Mouse (Mus musculus): ENCODE results near the gene Mllt6. TPM values are rescaled to one million over a fixed set of nuclear protein-coding genes. Genes with fewer than 3 reads are reported as not detected.
"Not testable (repeated sequence)": the region's sequence is repeated elsewhere in the genome, so short reads cannot be mapped to it uniquely, and the experiment has no call there.

Mllt6 gene
- polyA plus RNA-seq, 1 experiment from 2014 or later, result 2.5 TPM

- no peak for DNase-seq (ENCODE audit: low spot score)
- no peaks in the 10 kb centered on the region for H3K9me3 ChIP-seq (replicated peaks)
- H3K27ac ChIP-seq, result peak overlapping the region; percentile 99; the same call in 1 of the 2 replicates
- 53% methylated on average over 15 of the region's 15 CpGs for WGBS
- peak overlapping the region; percentile 89 for H3K4me3 ChIP-seq
- H3K4me1 ChIP-seq, result peaks cover 44% of the 10 kb centered on the region
- no peaks in the 10 kb centered on the region for H3K27me3 ChIP-seq (ENCODE audit: low read depth, poor library complexity, severe bottlenecking)
- H3K36me3 ChIP-seq, result peaks cover 32% of the 10 kb centered on the region
These were observed 38.6 kb downstream of the Mllt6 start for GRCm38 (mm10) chr11:97701581-97702392.

GRCm38 (mm10) chr11:97702393-97702745, 39.2 kb downstream of the Mllt6 start:
- peak overlapping the region; percentile 73 for H3K27ac ChIP-seq
- H3K4me3 ChIP-seq, result peak overlapping the region; percentile 89
- no peaks in the 10 kb centered on the region for H3K27me3 ChIP-seq (ENCODE audit: low read depth, poor library complexity, severe bottlenecking)
- no peaks in the 10 kb centered on the region for H3K9me3 ChIP-seq (replicated peaks)
- H3K4me1 ChIP-seq, result peaks cover 38% of the 10 kb centered on the region
- under 1% methylated on average over 24 of the region's 24 CpGs for WGBS
- peaks cover 33% of the 10 kb centered on the region for H3K36me3 ChIP-seq
- peak; percentile 93 for DNase-seq (ENCODE audit: low spot score)

- under 1% methylated on average over 35 of the region's 35 CpGs for WGBS
- peak within 1 kb of the TSS; percentile 80 for H3K27ac ChIP-seq
- H3K27me3 ChIP-seq (ENCODE audit: low read depth, poor library complexity, severe bottlenecking), result no peaks in the 10 kb centered on the region
- peak; percentile 94 for DNase-seq (ENCODE audit: low spot score)
- peaks cover 29% of the 10 kb centered on the region for H3K4me1 ChIP-seq
- peaks cover 39% of the 10 kb centered on the region for H3K36me3 ChIP-seq
- H3K4me3 ChIP-seq, result peak within 1 kb of the TSS; percentile 89
- no peaks in the 10 kb centered on the region for H3K9me3 ChIP-seq (replicated peaks)
These were observed 40.0 kb downstream of the Mllt6 start, which contains the start of gene Psmb3 for GRCm38 (mm10) chr11:97703039-97703826. Gene Psmb3, plus strand, starts transcription at chr11:97703399.

GRCm38 (mm10) chr11:97710067-97710466, 46.9 kb downstream of the Mllt6 start:
- not testable (repeated sequence) for H3K9me3 ChIP-seq (replicated peaks); DNase-seq (ENCODE audit: low spot score); H3K27ac ChIP-seq; H3K27me3 ChIP-seq (ENCODE audit: low read depth, poor library complexity, severe bottlenecking); H3K4me3 ChIP-seq; H3K4me1 ChIP-seq
- 87% methylated on average over 2 of the region's 2 CpGs for WGBS
- peaks cover 96% of the 10 kb centered on the region for H3K36me3 ChIP-seq

- Histone ChIP-seq H3K4me1 (no peaks in the 10 kb centered on the region), H3K9me3 (replicated peaks) (no peaks in the 10 kb centered on the region), H3K4me3 (no peak overlapping the region), H3K27me3 (ENCODE audit: low read depth, poor library complexity, severe bottlenecking) (no peaks in the 10 kb centered on the region), H3K36me3 (peaks cover 98% of the 10 kb centered on the region), H3K27ac (peak overlapping the region; percentile 6; the same call in 1 of the 2 replicates)
- DNase-seq (ENCODE audit: low spot score), result no peak
- WGBS, result 81% methylated on average over 13 of the region's 13 CpGs
These were observed 48.1 kb downstream of the Mllt6 start for GRCm38 (mm10) chr11:97711200-97711900.

GRCm38 (mm10) chr11:97712286-97712685, 49.1 kb downstream of the Mllt6 start:
- 92% methylated on average over 15 of the region's 15 CpGs for WGBS
- no peak overlapping the region for H3K4me3 ChIP-seq
- peaks cover 96% of the 10 kb centered on the region for H3K36me3 ChIP-seq
- DNase-seq (ENCODE audit: low spot score), result no peak
- no peaks in the 10 kb centered on the region for H3K27me3 ChIP-seq (ENCODE audit: low read depth, poor library complexity, severe bottlenecking)
- H3K4me1 ChIP-seq, result no peaks in the 10 kb centered on the region
- no peaks in the 10 kb centered on the region for H3K9me3 ChIP-seq (replicated peaks)
- no peak overlapping the region for H3K27ac ChIP-seq

GRCm38 (mm10) chr11:97713896-97714295, 50.7 kb downstream of the Mllt6 start:
- WGBS, result 92% methylated on average over 8 of the region's 8 CpGs
- H3K27ac ChIP-seq, result no peak overlapping the region
- H3K4me3 ChIP-seq, result no peak overlapping the region
- H3K9me3 ChIP-seq (replicated peaks), result no peaks in the 10 kb centered on the region
- H3K4me1 ChIP-seq, result no peaks in the 10 kb centered on the region
- no peaks in the 10 kb centered on the region for H3K27me3 ChIP-seq (ENCODE audit: low read depth, poor library complexity, severe bottlenecking)
- DNase-seq (ENCODE audit: low spot score), result no peak
- H3K36me3 ChIP-seq, result peaks cover 96% of the 10 kb centered on the region

- no peak for DNase-seq (ENCODE audit: low spot score)
- no peaks in the 10 kb centered on the region for H3K9me3 ChIP-seq (replicated peaks)
- 96% methylated on average over 3 of the region's 3 CpGs for WGBS
- no peak overlapping the region for H3K27ac ChIP-seq
- H3K4me3 ChIP-seq, result no peak overlapping the region
- H3K27me3 ChIP-seq (ENCODE audit: low read depth, poor library complexity, severe bottlenecking), result no peaks in the 10 kb centered on the region
- H3K4me1 ChIP-seq, result no peaks in the 10 kb centered on the region
- H3K36me3 ChIP-seq, result peaks cover 96% of the 10 kb centered on the region
These were observed 51.1 kb downstream of the Mllt6 start for GRCm38 (mm10) chr11:97714356-97714755.

GRCm38 (mm10) chr11:97714784-97715760, 51.9 kb downstream of the Mllt6 start:
- WGBS, result 94% methylated on average over 14 of the region's 14 CpGs
- Histone ChIP-seq H3K36me3 (peaks cover 98% of the 10 kb centered on the region), H3K27me3 (ENCODE audit: low read depth, poor library complexity, severe bottlenecking) (no peaks in the 10 kb centered on the region), H3K27ac (no peak overlapping the region), H3K9me3 (replicated peaks) (no peaks in the 10 kb centered on the region), H3K4me3 (no peak overlapping the region), H3K4me1 (no peaks in the 10 kb centered on the region)
- no peak for DNase-seq (ENCODE audit: low spot score)

GRCm38 (mm10) chr11:97716021-97716420, 52.8 kb downstream of the Mllt6 start:
- peaks cover 98% of the 10 kb centered on the region for H3K36me3 ChIP-seq
- WGBS, result 91% methylated on average over 8 of the region's 8 CpGs

GRCm38 (mm10) chr11:97717369-97718280, 54.4 kb downstream of the Mllt6 start:
- H3K4me3 ChIP-seq, result no peak overlapping the region
- WGBS, result 88% methylated on average over 26 of the region's 26 CpGs
- no peaks in the 10 kb centered on the region for H3K27me3 ChIP-seq (ENCODE audit: low read depth, poor library complexity, severe bottlenecking)
- DNase-seq (ENCODE audit: low spot score), result no peak
- H3K9me3 ChIP-seq (replicated peaks), result peaks cover 5% of the 10 kb centered on the region
- peaks cover 98% of the 10 kb centered on the region for H3K36me3 ChIP-seq
- H3K4me1 ChIP-seq, result no peaks in the 10 kb centered on the region
- no peak overlapping the region for H3K27ac ChIP-seq

More at GRCm38 (mm10) chr11:97716021-97716420, 52.8 kb downstream of the Mllt6 start:
- no peak for DNase-seq (ENCODE audit: low spot score)
- Histone ChIP-seq H3K27ac (no peak overlapping the region), H3K9me3 (replicated peaks) (no peaks in the 10 kb centered on the region), H3K4me3 (no peak overlapping the region), H3K4me1 (no peaks in the 10 kb centered on the region), H3K27me3 (ENCODE audit: low read depth, poor library complexity, severe bottlenecking) (no peaks in the 10 kb centered on the region)

All from limb, embryonic 10.5 days (tissue).